Mouse (Mus musculus): ENCODE measurements around the gene Ctnna3. TPM values are rescaled to one million over a fixed set of nuclear protein-coding genes. Genes with fewer than 3 reads are reported as not detected.
"Not testable (repeated sequence)": the region's sequence is repeated elsewhere in the genome, so short reads cannot be mapped to it uniquely, and the experiment has no call there.

The Ctnna3 gene
- polyA plus RNA-seq, 1 experiment from 2014 or later, result 0.55 TPM

GRCm38 (mm10) chr10:63431221-63431736 lies 1.4 kb downstream of the Ctnna3 start:
- Histone ChIP-seq H3K36me3 (ENCODE audit: control insufficient read depth, insufficient read depth, low read length) (no peaks in the 10 kb centered on the region), H3K4me1 (ENCODE audit: control insufficient read depth, insufficient read depth, low read length) (no peaks in the 10 kb centered on the region), H3K4me3 (ENCODE audit: low read length) (no peak overlapping the region), H3K9ac (ENCODE audit: low read depth, low read length) (no peak overlapping the region), H3K4me2 (replicated peaks; ENCODE audit: low read depth, low read length) (no peak overlapping the region), H3K27me3 (ENCODE audit: control insufficient read depth, insufficient read depth, low read length) (no peaks in the 10 kb centered on the region), H3K27ac (ENCODE audit: low read depth, low read length) (no peak overlapping the region), H3K9me3 (ENCODE audit: control insufficient read depth, low read length) (no peaks in the 10 kb centered on the region)
- WGBS, result 91% methylated on average over 7 of the region's 7 CpGs
- no peak for ATAC-seq (ENCODE audit: low FRiP score, low TSS enrichment)

- Histone ChIP-seq H3K9me3 (ENCODE audit: control insufficient read depth, low read length) (no peaks in the 10 kb centered on the region), H3K27ac (ENCODE audit: low read depth, low read length) (no peak overlapping the region), H3K27me3 (ENCODE audit: control insufficient read depth, insufficient read depth, low read length) (no peaks in the 10 kb centered on the region), H3K4me2 (replicated peaks; ENCODE audit: low read depth, low read length) (no peak overlapping the region), H3K4me1 (ENCODE audit: control insufficient read depth, insufficient read depth, low read length) (no peaks in the 10 kb centered on the region), H3K4me3 (ENCODE audit: low read length) (no peak overlapping the region), H3K9ac (ENCODE audit: low read depth, low read length) (no peak overlapping the region), H3K36me3 (ENCODE audit: control insufficient read depth, insufficient read depth, low read length) (no peaks in the 10 kb centered on the region)
- no peak for ATAC-seq (ENCODE audit: low FRiP score, low TSS enrichment)
- WGBS, result 92% methylated on average over 8 of the region's 8 CpGs
Measured at GRCm38 (mm10) chr10:63432099-63432498, 2.2 kb downstream of the Ctnna3 start.

- WGBS, result 74% methylated on average over 2 of the region's 2 CpGs
- ATAC-seq (ENCODE audit: low FRiP score, low TSS enrichment), result no peak
- Histone ChIP-seq H3K9me3 (ENCODE audit: control insufficient read depth, low read length) (no peaks in the 10 kb centered on the region), H3K27ac (ENCODE audit: low read depth, low read length) (no peak overlapping the region), H3K9ac (ENCODE audit: low read depth, low read length) (no peak overlapping the region), H3K27me3 (ENCODE audit: control insufficient read depth, insufficient read depth, low read length) (no peaks in the 10 kb centered on the region), H3K4me1 (ENCODE audit: control insufficient read depth, insufficient read depth, low read length) (no peaks in the 10 kb centered on the region), H3K4me3 (ENCODE audit: low read length) (no peak overlapping the region), H3K4me2 (replicated peaks; ENCODE audit: low read depth, low read length) (no peak overlapping the region), H3K36me3 (ENCODE audit: control insufficient read depth, insufficient read depth, low read length) (no peaks in the 10 kb centered on the region)
Measured at GRCm38 (mm10) chr10:63432887-63433286, 3.0 kb downstream of the Ctnna3 start.

GRCm38 (mm10) chr10:63438736-63439262 lies 8.9 kb downstream of the Ctnna3 start:
- Histone ChIP-seq H3K9me3 (ENCODE audit: control insufficient read depth, low read length) (no peaks in the 10 kb centered on the region), H3K9ac (ENCODE audit: low read depth, low read length) (no peak overlapping the region), H3K4me3 (ENCODE audit: low read length) (no peak overlapping the region), H3K4me1 (ENCODE audit: control insufficient read depth, insufficient read depth, low read length) (no peaks in the 10 kb centered on the region), H3K4me2 (replicated peaks; ENCODE audit: low read depth, low read length) (no peak overlapping the region), H3K27ac (ENCODE audit: low read depth, low read length) (no peak overlapping the region), H3K27me3 (ENCODE audit: control insufficient read depth, insufficient read depth, low read length) (no peaks in the 10 kb centered on the region), H3K36me3 (ENCODE audit: control insufficient read depth, insufficient read depth, low read length) (no peaks in the 10 kb centered on the region)
- no peak for ATAC-seq (ENCODE audit: low FRiP score, low TSS enrichment)

- Histone ChIP-seq H3K27me3 (ENCODE audit: control insufficient read depth, insufficient read depth, low read length) (no peaks in the 10 kb centered on the region), H3K9me3 (ENCODE audit: control insufficient read depth, low read length) (no peaks in the 10 kb centered on the region), H3K9ac (ENCODE audit: low read depth, low read length) (no peak overlapping the region), H3K36me3 (ENCODE audit: control insufficient read depth, insufficient read depth, low read length) (no peaks in the 10 kb centered on the region), H3K4me3 (ENCODE audit: low read length) (no peak overlapping the region), H3K27ac (ENCODE audit: low read depth, low read length) (no peak overlapping the region), H3K4me2 (replicated peaks; ENCODE audit: low read depth, low read length) (no peak overlapping the region), H3K4me1 (ENCODE audit: control insufficient read depth, insufficient read depth, low read length) (no peaks in the 10 kb centered on the region)
- 67% methylated on average over 7 of the region's 7 CpGs for WGBS
- ATAC-seq (ENCODE audit: low FRiP score, low TSS enrichment), result no peak
Measured at GRCm38 (mm10) chr10:63439694-63440228, 9.9 kb downstream of the Ctnna3 start.

GRCm38 (mm10) chr10:63444602-63445387 lies 14.9 kb downstream of the Ctnna3 start:
- not testable (repeated sequence) for H3K27me3 ChIP-seq (ENCODE audit: control insufficient read depth, insufficient read depth, low read length); H3K9ac ChIP-seq (ENCODE audit: low read depth, low read length); H3K9me3 ChIP-seq (ENCODE audit: control insufficient read depth, low read length); H3K36me3 ChIP-seq (ENCODE audit: control insufficient read depth, insufficient read depth, low read length); H3K4me2 ChIP-seq (replicated peaks; ENCODE audit: low read depth, low read length); H3K4me1 ChIP-seq (ENCODE audit: control insufficient read depth, insufficient read depth, low read length); H3K4me3 ChIP-seq (ENCODE audit: low read length); ATAC-seq (ENCODE audit: low FRiP score, low TSS enrichment); H3K27ac ChIP-seq (ENCODE audit: low read depth, low read length)
- 82% methylated on average over 12 of the region's 13 CpGs for WGBS

GRCm38 (mm10) chr10:63453926-63454325 lies 24.0 kb downstream of the Ctnna3 start:
- WGBS, result 95% methylated on average over 4 of the region's 4 CpGs
- Histone ChIP-seq H3K27ac (ENCODE audit: low read depth, low read length) (no peak overlapping the region), H3K4me3 (ENCODE audit: low read length) (no peak overlapping the region), H3K9me3 (ENCODE audit: control insufficient read depth, low read length) (no peaks in the 10 kb centered on the region), H3K27me3 (ENCODE audit: control insufficient read depth, insufficient read depth, low read length) (no peaks in the 10 kb centered on the region), H3K9ac (ENCODE audit: low read depth, low read length) (no peak overlapping the region), H3K36me3 (ENCODE audit: control insufficient read depth, insufficient read depth, low read length) (no peaks in the 10 kb centered on the region), H3K4me2 (replicated peaks; ENCODE audit: low read depth, low read length) (no peak overlapping the region), H3K4me1 (ENCODE audit: control insufficient read depth, insufficient read depth, low read length) (no peaks in the 10 kb centered on the region)
- ATAC-seq (ENCODE audit: low FRiP score, low TSS enrichment), result no peak

GRCm38 (mm10) chr10:63455110-63455878 lies 25.4 kb downstream of the Ctnna3 start:
- H3K4me1 ChIP-seq (ENCODE audit: control insufficient read depth, insufficient read depth, low read length), result no peaks in the 10 kb centered on the region
- no peaks in the 10 kb centered on the region for H3K27me3 ChIP-seq (ENCODE audit: control insufficient read depth, insufficient read depth, low read length)
- WGBS, result 46% methylated on average over 8 of the region's 8 CpGs
- H3K4me3 ChIP-seq (ENCODE audit: low read length), result no peak overlapping the region
- no peak overlapping the region for H3K9ac ChIP-seq (ENCODE audit: low read depth, low read length)
- no peaks in the 10 kb centered on the region for H3K9me3 ChIP-seq (ENCODE audit: control insufficient read depth, low read length)
- no peak overlapping the region for H3K27ac ChIP-seq (ENCODE audit: low read depth, low read length)
- H3K4me2 ChIP-seq (replicated peaks; ENCODE audit: low read depth, low read length), result no peak overlapping the region
- ATAC-seq (ENCODE audit: low FRiP score, low TSS enrichment), result 0 out of 2 replicates have a peak, but pooled peaks have one; percentile 66
- no peaks in the 10 kb centered on the region for H3K36me3 ChIP-seq (ENCODE audit: control insufficient read depth, insufficient read depth, low read length)
